Mouse (Mus musculus) olfactory bulb, adult 2 months (tissue): ENCODE measurements around the gene Zfp831. TPM values are rescaled to one million over a fixed set of nuclear protein-coding genes. Genes with fewer than 3 reads are reported as not detected.

ENCODE experiments used
- H3K27ac ChIP-seq: fragments of 200-500 bp; 2 replicates; pipeline ENCODE4 v1.5.1; 2012; ENCODE audit warnings: low read depth, low read length; ENCODE audit not compliant: insufficient read depth
- H3K4me1 ChIP-seq: fragments of 200-500 bp; 2 replicates; pipeline ENCODE4 v1.6.1; 2012; ENCODE audit warnings: low read length; ENCODE audit not compliant: control insufficient read depth, insufficient read depth
- H3K4me3 ChIP-seq: fragments of 200-500 bp; 2 replicates; pipeline ENCODE4 v1.5.1; 2012; ENCODE audit warnings: mild to moderate bottlenecking, low read depth, low read length, moderate library complexity; ENCODE audit not compliant: insufficient read depth
- CTCF ChIP-seq: fragments of 200-500 bp; IDR thresholded peaks from 2 replicates; pipeline ENCODE4 v1.5.1; 2012; ENCODE audit warnings: low read depth, mild to moderate bottlenecking, low read length, moderate library complexity; ENCODE audit not compliant: insufficient read depth
- POLR2A ChIP-seq: fragments of 200-500 bp; IDR thresholded peaks from 2 replicates; pipeline ENCODE4 v1.6.1; 2012; ENCODE audit warnings: mild to moderate bottlenecking, low read depth, low read length, moderate library complexity; ENCODE audit not compliant: insufficient read depth
- WGBS: fragments of 180-500 bp; shearing (Covaris S2); methylation state at CpG from one replicate; pipeline ENCODE4 v1.1.7; 2018; 5-methylcytosine and 5-hydroxymethylcytosine counted together
- polyA plus RNA-seq: library from polyadenylated mRNA; stranded (reverse); fragments of >200 nt; gene quantifications from 2 replicates; pipeline ENCODE4 v1.2.4, GENCODE M21; 2012; ENCODE audit warnings: low replicate concordance; ENCODE audit not compliant: missing spikeins, insufficient read depth, insufficient read length

Gene Zfp831
- polyA plus RNA-seq, 1 experiment, result not detected

GRCm38 (mm10) chr2:174627021-174627420 is 16.3 kb upstream of the Zfp831 start:
- Histone ChIP-seq H3K4me3 (no peak overlapping the region), H3K4me1 (no peaks in the 10 kb centered on the region), H3K27ac (no peak overlapping the region)
- no peak for TF ChIP-seq CTCF
- no peak for TF ChIP-seq POLR2A
- WGBS, result 78% methylated on average over 8 of the region's 8 CpGs

- Histone ChIP-seq H3K4me3 (no peak overlapping the region), H3K27ac (no peak overlapping the region), H3K4me1 (no peaks in the 10 kb centered on the region)
- TF ChIP-seq POLR2A, result no peak
- no peak for TF ChIP-seq CTCF
- 73% methylated on average over 6 of the region's 6 CpGs for whole genome bisulfite sequencing
Observed at GRCm38 (mm10) chr2:174629299-174629850, 14.0 kb upstream of the Zfp831 start.

- TF ChIP-seq CTCF (no peak), POLR2A (no peak)
- Histone ChIP-seq H3K4me3 (no peak overlapping the region), H3K4me1 (peaks cover 4% of the 10 kb centered on the region), H3K27ac (no peak overlapping the region)
- 45% methylated on average over 1 of the region's 1 CpGs for WGBS
Observed at GRCm38 (mm10) chr2:174636750-174637149, 6.6 kb upstream of the Zfp831 start.

- WGBS, result 92% methylated on average over 10 of the region's 10 CpGs
- Histone ChIP-seq H3K4me3 (no peak overlapping the region), H3K27ac (no peak overlapping the region), H3K4me1 (no peaks in the 10 kb centered on the region)
- no peak for TF ChIP-seq CTCF
- TF ChIP-seq POLR2A, result no peak
Observed at GRCm38 (mm10) chr2:174644975-174645374, 1.6 kb downstream of the Zfp831 start.

- H3K4me1 ChIP-seq, result no peaks in the 10 kb centered on the region
- TF ChIP-seq POLR2A (no peak), CTCF (no peak)
- H3K27ac ChIP-seq, result no peak overlapping the region
- WGBS, result 77% methylated on average over 4 of the region's 4 CpGs
- H3K4me3 ChIP-seq, result no peak overlapping the region
Observed at GRCm38 (mm10) chr2:174652864-174653263, 9.5 kb downstream of the Zfp831 start.

GRCm38 (mm10) chr2:174655341-174655740 is 12.0 kb downstream of the Zfp831 start:
- 82% methylated on average over 5 of the region's 5 CpGs for WGBS

GRCm38 (mm10) chr2:174658229-174658844 is 15.0 kb downstream of the Zfp831 start:
- 78% methylated on average over 8 of the region's 8 CpGs for WGBS
- no peak overlapping the region for H3K27ac ChIP-seq
- no peaks in the 10 kb centered on the region for H3K4me1 ChIP-seq
- no peak overlapping the region for H3K4me3 ChIP-seq
- TF ChIP-seq POLR2A (no peak), CTCF (no peak)

More at GRCm38 (mm10) chr2:174655341-174655740, 12.0 kb downstream of the Zfp831 start:
- Histone ChIP-seq H3K4me3 (no peak overlapping the region), H3K27ac (no peak overlapping the region), H3K4me1 (no peaks in the 10 kb centered on the region)
- TF ChIP-seq POLR2A, result no peak
- TF ChIP-seq CTCF, result no peak

- WGBS, result 91% methylated on average over 4 of the region's 4 CpGs
- Histone ChIP-seq H3K4me3 (no peak overlapping the region), H3K4me1 (no peaks in the 10 kb centered on the region), H3K27ac (no peak overlapping the region)
- no peak for TF ChIP-seq POLR2A
- TF ChIP-seq CTCF, result no peak
Observed at GRCm38 (mm10) chr2:174659874-174660273, 16.5 kb downstream of the Zfp831 start.

GRCm38 (mm10) chr2:174660321-174660720 is 17.0 kb downstream of the Zfp831 start:
- WGBS, result 94% methylated on average over 9 of the region's 9 CpGs
- H3K27ac ChIP-seq, result no peak overlapping the region
- no peak for TF ChIP-seq POLR2A
- TF ChIP-seq CTCF, result no peak
- no peak overlapping the region for H3K4me3 ChIP-seq
- no peaks in the 10 kb centered on the region for H3K4me1 ChIP-seq
